Mouse (Mus musculus): ENCODE results near the gene Htr2a.

Gene Htr2a

DNA sequence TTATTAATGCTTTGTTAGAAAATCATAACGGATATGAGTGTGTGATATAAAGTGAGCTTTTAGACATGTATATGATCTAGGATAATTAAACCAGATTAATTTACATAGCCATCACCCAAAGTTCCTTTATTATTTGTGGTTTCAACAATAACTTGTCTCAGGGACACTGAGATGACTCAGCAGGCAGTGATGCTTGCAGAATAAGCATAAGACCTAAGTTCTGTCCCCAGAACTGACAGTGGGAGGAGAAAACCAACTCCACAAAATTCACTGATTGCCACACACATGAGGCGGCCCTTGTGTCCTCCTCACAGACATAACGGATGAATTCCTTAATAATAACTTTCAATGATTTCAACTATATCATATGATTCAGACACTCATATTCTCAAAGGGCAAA, 58.6 kb downstream of the Htr2a start:
- no peak for DNase-seq

DNA sequence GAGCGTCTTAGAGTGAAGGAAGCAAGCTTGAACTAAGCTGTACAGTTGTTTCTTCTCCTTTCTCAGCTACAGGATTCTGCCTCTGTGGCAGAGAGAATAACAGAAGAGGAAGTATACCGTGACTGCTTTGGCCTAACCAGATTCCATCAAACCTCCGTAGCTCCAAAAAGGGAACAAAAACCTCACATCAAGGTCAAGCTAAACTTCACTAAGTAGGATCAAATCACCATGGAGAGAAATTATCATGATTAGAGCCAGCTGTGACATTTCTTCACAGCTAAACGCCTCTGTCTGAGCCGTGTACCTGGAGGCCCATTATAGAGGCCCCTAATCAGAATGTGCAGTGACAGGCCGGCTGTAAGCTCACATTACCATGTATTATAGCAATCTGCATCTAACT, 63.3 kb downstream of the Htr2a start:
- no peak for DNase-seq

DNA sequence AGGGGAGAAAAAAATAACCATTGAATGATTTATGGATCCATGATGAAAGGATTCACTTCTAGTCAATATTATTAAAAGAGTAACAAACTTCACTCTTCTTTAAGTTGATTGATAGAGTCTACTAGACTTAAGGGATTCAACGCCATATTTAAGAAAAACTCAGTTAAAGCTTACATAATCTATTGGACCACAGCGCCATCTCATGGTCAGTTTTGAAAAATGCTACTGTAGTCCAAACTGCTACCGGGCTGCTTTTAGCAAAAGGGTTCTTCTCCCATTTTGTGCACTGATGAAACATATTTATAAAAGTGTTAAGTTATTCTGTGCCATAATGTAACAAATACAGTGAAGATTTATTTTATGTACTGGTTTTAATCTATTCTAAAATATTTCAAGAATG, 68.4 kb downstream of the Htr2a start:
- peak; percentile 21 for DNase-seq

DNA sequence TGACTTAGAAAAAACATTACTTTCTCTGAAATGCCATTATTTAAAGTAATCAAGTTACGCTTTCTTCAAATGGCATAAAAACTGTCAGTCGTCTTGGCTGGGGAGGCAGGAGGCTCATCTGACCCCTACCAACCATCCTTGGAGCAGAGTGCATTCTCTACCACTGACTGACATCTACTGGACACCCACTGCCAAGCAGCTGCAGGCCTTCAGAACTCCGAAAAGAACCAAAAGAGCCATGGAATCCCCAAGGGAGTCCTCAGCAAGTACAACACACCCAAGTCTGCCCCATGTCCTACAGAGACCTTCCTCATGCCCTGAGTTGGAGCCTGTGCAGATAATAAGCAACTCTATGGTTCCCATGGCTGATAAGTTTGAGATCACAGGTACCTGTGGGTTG, 82.9 kb downstream of the Htr2a start:
- DNase-seq, result no peak

DNA sequence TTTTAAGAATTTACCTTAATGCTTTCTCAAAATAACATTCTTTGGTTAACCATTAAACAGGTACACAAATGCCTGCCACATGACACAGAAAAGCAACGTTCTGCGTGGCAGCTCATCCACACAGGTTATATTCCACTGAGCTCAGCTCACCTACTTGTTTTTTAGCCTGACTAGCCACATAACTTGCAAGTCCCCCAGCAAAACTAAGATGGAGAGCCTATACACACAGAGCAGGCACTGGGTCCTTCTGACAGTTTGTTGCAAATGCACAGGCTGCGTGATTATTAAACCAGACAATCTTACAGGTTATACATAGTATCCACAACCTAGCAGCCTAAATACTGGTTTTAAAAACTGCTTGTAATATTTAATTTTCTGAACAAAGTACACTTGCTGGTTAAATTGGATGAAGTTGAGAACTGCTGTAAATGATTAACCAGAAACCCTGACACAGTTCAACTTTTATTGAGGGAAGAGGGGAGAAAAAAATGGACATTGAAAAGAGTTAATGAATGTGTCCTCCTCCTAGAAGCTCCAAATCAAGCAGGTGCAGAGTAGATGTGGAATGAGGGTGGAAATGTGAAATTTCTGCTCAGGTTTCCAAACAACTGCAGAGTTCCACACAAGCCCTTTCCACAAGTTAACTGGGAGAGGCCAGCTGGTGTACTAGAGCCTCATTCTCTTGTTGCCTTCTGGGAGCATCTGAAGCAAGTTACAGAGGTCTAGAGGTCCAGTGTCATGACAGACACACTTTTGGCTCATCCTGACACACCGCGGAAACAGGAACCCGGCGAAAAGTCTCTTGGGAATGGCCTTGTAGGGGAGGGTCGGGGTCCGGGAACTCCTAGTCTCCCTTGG, 90.8 kb downstream of the Htr2a start:
- no peak for DNase-seq

DNA sequence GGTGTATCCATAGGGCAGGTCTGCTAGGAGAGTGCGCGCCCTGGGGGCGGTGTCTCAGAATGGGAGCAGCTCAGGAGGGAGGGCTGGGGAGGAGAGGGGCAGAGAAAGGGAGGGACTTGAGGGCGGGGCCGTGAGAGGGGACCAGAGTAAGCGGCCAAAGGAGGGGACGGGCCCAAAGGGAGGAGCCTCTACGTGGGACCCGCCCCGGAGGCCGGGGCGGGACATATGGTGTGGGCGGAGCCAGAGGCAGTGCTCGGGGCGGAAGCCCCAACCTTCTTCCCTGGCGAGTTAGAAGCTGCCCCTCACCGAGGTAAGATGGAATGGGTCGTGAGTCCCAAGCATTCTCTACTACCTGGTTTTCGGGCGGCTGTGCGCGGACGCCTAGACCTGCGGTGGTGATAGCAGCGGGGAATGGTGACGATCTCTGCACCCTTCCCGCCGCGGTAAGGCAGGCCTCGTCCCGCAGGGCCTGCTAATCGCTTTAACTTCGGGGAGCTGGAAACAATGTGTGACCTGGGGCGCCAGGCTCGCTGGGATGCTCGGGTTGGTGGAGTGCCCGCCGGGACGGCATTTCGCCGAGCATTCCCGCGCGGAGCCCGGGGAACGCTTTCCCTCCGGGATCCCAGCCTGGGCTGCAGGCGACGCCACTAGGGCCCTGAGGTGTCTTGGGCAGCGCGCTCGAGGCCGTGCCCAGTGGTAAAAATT, 91.6 kb downstream of the Htr2a start, which contains the start of gene Esd:
Esd (plus strand) TSS at position 219 of the 705 bp plus-strand sequence.
- DNase-seq, result peak; percentile 98

DNA sequence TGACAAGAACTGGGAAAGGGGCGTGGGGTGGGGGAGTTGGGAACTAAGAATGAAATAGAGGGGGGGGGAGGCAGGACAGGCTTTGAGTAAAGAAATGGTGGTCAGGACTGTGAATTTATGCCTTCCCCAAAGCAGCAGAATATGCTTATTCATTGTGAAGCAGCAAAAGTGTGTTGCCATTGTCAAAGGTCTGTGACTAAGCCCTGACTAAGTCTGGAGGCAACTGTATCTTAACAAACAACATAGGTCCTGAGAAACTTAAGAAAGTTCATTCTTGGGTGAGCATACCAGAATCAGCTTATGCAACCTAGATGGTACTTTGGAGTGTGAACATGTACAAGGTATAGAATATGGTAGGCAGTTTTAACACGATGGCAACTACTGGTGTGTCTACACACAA, 92.8 kb downstream of the Htr2a start:
- no peak for DNase-seq

DNA sequence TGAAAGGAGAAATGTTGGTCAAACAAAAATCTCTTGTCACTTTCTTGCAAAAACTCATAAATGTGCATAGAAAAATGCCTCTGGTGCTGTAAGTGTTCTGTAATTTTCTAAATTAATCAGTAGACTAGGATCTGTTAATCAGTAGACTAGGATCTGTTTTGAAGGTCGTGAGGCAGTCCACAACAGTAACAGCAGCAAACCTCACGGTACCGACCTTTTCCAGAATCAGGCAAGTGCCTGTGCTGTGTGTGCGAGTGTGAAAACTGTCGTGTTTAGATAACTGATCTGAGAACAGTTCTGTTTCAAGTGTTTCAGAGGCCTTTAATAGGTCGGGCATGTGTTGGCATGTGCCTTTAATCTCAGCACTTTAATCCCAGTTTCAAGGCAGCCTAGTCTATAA, 94.8 kb downstream of the Htr2a start:
- DNase-seq, result no peak

DNA sequence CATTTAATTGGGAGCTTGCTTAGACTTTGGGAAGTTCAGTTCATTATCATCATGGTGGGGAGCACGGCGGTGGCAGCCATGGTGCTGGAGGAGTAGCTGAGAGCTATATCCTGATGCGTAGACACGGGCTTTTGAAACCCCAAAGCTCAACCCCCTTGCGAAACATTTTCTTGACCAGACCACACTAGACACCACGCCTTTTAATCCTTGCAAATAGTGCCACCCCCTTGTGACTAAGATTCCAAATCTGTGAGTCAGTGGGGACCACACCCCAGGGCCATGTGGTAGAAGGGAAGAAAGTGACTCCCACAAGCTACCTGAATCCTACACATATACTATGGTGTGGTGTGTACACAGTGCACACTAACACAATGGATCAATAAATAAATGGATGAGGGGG, 96.2 kb downstream of the Htr2a start:
- DNase-seq, result no peak
